Mouse (Mus musculus): ENCODE data around the gene Vrk1. TPM values are rescaled to one million over a fixed set of nuclear protein-coding genes. Genes with fewer than 3 reads are reported as not detected.

The Vrk1 gene
- total RNA-seq, 2 experiments from 2014 or later, result 10.3 TPM

DNA sequence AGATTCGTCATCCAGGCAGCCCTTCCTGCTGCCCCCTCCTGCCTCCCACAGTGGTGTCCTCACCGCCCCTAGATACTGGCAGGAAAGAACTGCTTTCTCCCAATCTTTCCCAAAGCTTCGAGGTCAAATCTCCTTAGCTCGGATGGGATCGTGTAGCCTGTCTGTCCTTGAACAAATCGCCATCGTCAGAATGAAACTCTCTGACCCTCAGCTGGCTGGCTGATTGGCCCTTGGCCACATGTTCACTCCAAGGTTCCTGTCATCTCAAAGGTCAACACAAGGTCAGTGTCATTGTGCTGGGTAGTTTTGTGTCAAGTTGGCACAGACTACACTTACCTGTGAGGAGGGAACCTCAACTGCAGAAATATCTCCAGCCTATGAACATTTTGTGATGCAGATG, 16.7 kb upstream of the Vrk1 start:
- DNase-seq, result no peak
- intact Hi-C loops (cut with DNase I), result no loop called here

DNA sequence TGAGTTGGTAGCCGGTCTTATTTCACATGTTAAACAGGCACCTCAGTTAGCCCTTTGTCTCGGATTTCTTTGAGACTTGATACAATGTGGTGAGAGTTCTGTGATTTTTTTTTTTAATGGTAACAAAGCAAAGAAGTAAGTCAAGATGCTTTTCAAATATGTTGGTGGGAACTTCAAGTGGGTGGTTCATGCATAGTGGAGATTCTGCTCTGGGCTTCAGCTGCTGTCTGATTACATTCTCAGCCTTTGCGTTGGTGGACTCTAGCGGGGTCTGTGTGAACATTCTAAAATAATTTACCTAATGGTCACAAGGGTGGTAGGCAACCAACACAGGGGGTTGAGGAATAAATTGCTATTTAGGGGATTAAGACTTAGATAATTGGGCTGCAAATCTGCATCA, 14.1 kb upstream of the Vrk1 start:
- intact Hi-C loops (cut with DNase I), result no loop called here
- no peak for DNase-seq

DNA sequence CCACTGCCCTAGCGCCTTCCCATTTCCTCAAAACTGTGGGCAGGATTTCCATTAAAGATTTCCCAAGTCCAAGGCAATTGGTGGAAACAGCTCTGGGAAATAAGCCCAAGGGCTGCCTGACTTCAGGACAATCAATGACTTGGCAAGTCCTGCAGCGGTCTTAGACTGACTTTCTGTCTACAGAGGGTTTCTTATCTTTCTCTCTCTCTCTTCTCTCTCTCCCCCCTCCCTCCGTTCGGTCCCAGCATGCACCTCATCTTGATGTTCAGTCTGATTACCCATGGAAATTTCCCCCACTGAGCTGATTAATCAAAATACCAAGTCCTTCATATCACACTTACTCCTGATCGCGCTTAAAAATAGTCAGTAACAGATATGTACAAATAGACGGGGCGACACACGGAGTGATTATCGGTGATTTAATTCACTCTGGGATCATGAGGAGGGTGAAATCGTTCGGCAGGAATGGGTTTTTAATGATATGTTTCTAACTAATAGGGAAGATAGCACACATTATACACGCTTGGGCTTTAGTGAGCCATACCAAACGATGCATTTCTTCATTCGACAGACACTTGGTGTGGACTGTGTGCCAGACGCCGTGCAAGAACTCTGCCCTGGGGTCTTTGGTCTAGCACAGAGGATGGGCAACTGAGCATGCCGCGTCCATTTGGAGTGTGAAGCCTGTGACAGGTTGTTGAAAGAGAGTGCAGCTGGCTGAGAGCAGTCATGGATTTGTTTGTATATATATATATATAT, 12.8 kb upstream of the Vrk1 start:
- intact Hi-C loops (cut with DNase I), result no loop called here
- no peak for DNase-seq

DNA sequence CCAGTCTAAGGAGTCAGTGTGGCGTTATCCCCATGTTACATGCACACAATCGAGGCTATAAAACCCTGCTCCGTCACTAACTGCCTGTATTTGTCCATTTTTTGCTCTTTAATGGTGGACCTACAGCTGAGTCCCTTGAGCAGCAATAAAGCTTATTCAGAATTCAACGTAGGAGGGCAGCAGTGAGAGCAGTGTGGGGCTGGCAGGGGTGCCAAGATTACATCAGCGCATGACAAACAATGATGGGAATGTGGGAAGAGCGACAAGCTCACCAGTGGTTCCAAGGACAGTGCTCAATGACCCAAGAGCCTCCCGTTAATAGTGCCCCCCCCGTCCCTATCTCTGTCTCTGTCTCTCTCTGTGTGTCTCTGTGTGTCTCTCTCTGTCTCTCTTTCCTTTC, 8.3 kb upstream of the Vrk1 start:
- no peak for DNase-seq
- intact Hi-C loops (cut with DNase I), result no loop called here

DNA sequence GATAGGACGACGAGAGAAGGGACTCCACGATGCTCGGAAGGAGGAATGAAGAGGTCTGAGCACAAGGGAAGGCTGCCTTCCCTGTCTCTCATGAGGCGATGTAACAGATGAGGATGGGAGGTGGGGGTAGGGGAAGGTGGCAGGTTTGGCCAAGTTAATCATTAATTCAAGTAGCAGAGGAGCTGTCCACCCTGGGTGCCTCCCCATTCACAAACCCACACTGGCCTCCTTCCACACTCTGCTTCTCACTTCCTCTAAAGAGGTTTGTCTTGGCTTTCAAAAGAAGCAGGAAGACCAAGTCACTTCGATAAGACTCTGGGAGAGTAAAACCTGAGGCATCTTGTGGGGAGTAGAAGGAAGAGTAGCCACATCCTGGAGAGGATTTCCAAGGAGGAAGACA, 5.3 kb upstream of the Vrk1 start:
- intact Hi-C loops (cut with DNase I), result loop anchor here (5.0 kb wide), 1 partner anchor 53 kb away; no protein-coding TSS in a partner anchor
- no peak for DNase-seq

DNA sequence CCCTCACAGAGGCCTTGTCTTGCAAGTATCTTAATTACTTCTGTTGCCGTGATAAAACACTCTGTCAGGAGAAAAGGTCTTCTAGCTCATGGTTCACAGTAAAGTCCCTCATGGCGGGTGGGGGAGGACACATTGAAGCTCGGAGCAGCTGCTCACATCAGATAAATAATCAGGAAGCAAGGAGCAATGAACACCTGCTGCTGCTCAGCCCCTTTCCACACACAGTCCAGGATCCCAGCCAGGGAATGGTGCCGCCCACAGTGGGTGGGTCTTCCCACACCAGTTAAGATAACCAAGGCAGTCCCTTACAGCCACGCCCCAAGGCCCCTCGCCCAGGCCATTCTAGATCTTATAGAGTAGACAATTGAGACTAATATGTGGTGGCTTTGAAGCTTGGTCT, 3.8 kb upstream of the Vrk1 start:
- DNase-seq, result no peak
- intact Hi-C loops (cut with DNase I), result loop anchor here (5.0 kb wide), 1 partner anchor 51 kb away; no protein-coding TSS in a partner anchor

DNA sequence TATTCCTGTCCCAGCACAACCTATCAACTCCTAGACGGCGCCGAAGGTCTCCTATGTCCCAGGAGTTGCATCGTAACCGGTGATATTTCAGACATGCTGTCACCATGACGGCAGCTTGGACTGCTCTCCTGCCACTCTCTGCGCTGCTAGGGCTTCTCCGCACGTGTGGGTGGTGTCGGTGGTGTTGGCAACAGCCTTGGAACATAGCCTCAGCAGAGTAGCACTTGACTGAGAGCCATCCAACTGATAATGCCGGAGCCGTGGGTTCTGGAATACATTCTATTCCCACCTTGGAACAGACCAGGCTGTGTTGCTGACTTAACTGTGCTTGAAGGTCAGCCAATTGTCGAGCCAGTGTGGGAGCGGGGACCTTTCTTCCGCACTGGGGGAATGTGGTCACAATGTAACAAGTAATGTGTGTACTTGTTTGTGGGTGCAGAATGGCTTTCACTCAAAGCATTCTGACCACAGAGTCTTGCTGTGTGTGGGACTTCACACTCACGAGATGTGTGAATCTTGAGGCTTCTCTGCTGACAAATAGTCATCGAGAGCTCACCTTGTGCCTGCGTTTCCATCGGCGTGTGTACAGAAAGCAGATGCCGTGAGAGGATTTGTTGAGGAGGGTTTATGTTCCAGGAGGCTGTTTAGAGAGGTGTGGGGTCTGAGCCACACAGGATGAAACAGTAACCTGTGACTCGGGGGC, 1.5 kb upstream of the Vrk1 start:
- intact Hi-C loops (cut with DNase I), result loop anchor here (5.0 kb wide), 1 partner anchor 49 kb away; no protein-coding TSS in a partner anchor
- DNase-seq, result peak; percentile 51 to 64

DNA sequence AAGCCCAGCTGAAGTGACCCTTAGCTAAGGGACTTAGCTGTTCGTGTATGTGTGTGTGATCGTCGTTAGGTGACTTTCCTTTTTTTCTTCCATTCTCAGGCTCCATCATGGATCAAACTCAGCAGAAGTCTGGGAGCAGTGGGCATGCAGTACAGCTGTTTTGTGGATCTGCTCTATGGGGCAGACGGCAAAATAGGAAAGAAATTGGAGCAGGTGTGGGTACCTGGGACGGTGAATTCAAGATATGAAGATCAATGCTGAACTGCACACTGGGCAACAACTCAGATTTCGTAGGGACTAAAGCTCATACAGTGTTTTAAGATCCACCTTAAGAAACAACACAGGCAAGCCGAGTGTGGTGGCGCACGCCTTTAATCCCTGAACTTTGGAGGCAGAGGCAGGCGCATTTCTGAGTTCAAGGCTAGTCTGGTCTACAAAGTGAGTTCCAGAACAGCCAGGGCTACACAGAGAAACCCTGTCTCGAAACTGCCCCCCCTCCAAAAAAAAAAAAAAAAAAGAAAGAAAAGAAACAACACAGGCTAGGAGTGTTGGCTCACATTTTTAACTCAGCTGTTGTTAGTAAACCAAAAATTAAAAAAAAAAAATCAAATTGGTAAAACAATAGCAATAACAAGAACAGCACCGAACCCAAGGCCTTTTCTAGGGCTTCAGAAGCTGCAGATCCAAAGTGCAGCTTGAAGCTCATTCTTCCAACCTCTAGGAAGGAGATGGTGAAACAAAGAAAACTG, 732 bp upstream of the Vrk1 start:
- intact Hi-C loops (cut with DNase I), result loop anchor here (5.0 kb wide), 1 partner anchor 48 kb away; no protein-coding TSS in a partner anchor
- no peak for DNase-seq

DNA sequence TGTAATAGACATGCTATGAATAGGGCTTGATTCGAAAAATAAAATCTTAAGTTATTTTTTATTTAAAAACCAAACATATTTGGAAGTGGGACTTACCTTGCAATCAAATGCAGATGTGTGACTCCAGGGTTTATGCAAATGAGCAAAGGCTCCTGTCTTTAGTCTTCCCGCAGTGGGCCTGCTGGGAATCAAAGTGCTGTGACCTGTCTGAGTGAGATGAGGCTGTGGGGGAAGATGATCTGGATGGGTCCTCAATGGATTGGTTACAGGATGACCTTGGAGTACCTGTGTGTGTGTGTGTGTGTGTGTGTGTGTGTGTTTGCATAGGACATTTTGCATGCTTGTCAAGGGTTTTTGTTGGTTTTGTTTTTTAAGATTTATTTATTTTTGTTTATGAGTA, 2.1 kb downstream of the Vrk1 start:
- DNase-seq, result no peak
- intact Hi-C loops (cut with DNase I), result no loop called here

DNA sequence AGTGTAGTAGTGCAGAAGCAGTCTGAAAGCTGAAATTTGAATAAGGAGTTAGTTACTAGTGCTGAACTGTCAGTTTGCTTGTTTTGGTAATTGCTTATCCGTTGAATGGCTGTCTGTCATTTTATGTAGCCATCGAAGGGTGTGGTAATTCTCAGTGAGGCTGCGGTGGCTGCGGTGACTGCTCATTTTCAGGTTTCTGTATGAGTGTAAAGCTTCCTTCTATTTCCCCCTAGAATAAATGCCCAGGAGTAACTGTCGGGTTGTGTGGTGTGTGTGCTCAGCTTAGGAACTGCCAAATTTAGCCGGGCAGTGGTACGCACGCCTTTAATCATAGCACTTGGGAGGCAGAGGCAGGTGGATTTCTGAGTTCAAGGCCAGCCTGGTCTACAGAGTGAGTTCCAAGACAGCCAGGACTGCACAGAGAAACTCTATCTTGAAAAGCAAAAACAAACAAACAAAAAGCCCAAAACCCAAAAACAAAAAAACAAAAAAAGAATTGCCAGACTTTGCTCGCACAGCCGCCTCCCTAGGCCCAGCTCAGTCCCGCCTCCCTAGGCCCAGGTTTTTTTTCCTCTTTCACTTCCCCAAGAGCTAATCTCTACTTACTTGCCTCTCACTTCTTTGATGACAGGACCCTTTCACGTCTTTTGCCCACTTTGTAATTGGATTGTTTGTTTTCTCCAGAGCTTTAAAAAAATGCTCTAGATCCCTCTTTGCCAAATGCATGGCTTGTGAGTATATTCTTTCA, 6.4 kb downstream of the Vrk1 start:
- DNase-seq, result no peak
- intact Hi-C loops (cut with DNase I), result no loop called here

DNA sequence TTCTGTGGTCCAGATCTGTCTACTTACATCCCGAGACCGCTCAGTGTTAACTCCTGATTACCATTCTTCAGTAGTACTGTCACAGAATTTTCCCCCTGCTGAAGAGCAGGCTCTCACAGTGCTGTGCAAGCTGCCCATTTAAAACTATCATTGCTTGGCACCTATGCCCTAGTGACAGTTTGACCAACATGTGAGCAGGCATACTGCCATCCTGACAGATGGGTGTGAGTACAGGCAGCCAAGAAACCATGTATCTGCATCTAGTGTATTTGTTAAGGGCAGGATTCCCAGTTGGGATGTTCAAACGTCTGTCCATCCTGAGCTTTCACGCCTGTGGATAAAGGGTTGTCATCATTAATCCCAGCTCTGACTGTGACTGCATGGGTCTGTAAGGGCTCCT, 10.0 kb downstream of the Vrk1 start:
- DNase-seq, result peak in 1 of 2 experiments; percentile 23
- intact Hi-C loops (cut with DNase I), result no loop called here

DNA sequence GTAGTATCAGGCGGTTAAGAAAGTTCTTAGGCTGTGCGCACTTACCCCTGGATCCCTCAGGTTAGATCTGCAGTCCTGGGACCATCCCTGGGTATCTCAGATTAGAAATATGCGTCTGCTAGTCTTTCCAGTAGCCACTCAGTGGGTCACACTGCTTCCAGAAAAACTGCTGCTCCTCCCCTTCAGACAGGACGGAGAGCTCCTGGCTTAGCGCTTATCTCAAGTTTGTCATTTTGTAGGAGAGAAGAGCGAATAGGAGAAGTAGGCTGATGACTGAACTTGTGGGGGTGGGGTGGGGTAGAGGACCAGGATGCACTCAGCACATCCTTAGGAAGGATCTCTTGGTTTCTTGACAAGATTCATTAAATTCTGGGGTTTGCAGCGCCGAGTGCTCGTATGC, 13.6 kb downstream of the Vrk1 start:
- intact Hi-C loops (cut with DNase I), result no loop called here

DNA sequence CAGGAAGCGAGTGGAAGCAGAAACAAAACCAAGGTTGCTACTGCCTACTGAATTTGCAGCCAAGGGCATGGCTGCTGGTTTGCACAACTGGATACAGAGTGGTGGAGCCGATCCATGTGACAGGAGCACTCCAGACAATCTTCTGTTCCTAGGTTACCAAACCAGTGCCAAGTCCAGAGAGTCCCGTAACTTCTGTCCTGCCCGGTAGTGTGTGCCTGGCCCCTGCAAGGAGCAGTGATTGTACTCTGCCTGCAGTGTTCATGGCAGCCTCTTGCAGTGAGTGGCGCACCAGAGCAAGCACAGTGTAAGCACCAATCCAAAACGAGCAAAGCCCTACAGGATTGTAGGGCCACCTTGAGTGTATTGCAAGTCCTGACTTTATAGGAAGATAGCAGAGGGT, 15.4 kb downstream of the Vrk1 start:
- DNase-seq, result peak in 1 of 2 experiments; percentile 16
- intact Hi-C loops (cut with DNase I), result no loop called here

More for the DNA sequence above, 13.6 kb downstream of the Vrk1 start:
- no peak for DNase-seq

DNA sequence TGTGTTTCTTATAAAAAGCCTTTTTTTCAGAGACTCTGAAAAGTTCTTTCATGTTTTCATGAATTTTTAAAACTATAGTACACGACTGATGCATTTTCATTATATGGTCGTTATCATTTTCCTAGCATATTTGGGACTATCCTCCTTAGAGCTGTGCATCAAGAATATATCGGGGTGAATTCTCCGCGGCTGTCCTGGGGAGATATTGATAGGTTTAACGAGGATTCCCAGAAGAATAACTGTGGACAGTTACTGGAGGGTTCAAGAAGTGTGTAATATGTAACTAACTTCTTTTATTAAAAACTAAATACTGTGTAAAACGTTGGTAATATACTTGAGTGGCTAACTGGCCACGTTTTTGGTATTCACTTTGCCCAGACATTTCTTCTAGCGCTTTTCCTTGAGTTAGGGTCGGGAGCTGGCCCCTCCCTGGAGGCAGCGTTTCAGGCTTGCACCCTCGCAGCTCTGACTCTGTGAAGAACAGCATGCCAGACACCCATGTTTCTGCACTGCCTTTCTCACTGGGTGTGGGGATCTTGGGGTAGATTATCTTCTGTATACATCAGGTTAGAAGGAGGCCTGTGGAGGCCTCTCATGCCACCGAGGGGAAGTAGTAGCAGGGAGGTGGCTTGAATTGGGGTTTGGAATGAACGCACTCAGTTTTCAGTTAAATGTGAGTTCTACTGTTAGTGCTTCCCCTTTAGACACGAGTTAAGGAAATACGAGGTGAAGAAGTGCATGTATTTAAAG, 16.5 kb downstream of the Vrk1 start:
- intact Hi-C loops (cut with DNase I), result no loop called here

DNA sequence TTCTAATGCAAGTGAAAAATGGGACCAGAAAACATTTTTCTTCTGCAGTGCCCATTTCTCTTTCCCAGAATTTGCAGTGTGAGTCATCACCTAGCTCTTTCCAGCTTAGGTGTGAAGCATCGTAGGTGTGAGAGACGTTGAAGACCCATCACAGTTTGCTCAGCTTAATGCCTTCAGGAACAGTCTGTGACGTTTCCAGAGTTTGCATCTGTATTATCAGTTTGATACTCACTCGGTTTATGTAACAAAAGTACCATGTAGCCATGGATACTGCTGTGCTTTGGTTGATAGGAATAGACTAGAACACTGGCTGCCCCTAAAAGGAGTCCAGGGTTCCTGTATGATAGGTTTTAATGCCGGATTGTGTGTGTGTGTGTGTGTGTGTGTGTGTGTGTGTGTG, 17.3 kb downstream of the Vrk1 start:
- intact Hi-C loops (cut with DNase I), result no loop called here
- DNase-seq, result no peak

More for the DNA sequence above, 16.5 kb downstream of the Vrk1 start:
- no peak for DNase-seq

DNA sequence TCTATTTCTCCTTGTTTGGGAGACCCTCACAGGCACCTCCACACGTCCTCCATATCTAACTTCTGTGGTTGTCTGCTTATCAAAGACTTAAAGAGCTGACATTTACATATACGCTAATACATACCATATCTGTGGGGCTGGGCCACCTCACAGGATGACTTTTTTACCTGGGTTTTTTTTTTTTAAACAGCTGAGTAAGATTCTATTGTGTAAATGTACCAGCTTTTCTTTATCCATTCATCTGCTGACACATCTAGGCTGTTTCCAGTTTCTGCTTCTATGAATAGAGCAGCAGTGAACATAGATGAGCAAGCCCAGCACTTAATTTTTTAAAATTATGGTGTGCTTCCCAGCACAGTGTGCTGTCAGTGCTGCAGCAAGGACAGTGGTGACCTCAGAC, 19.6 kb downstream of the Vrk1 start:
- no peak for DNase-seq
- intact Hi-C loops (cut with DNase I), result no loop called here

DNA sequence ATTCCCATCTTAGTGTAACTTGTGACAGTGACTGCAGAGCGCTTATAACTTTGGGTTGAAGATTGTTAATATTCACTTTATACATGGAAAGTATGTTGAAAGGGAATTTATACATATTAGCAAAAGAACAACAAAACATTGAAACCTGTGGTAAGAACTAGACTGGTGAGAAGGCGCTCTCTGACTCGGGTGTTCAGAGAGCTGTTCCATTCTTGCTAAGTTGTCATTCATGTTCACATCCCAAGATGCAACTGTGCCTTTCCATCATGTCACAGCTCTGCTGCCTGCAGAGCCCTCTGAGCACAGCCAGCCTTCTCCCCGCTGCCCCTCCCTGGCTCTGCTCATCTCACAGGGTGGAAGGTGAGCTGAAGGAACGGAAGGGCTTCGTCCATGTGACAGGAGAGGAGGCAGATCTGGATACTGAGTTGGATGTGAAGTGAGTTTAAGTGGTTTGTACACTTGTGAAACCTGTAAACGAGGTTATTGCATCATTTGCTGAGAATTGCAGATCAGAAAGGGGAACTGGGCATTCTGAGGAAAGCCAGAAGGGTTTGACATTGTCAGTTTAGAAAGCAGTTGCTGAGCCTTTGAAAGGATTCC, 20.2 kb downstream of the Vrk1 start:
- DNase-seq, result no peak
- intact Hi-C loops (cut with DNase I), result no loop called here

DNA sequence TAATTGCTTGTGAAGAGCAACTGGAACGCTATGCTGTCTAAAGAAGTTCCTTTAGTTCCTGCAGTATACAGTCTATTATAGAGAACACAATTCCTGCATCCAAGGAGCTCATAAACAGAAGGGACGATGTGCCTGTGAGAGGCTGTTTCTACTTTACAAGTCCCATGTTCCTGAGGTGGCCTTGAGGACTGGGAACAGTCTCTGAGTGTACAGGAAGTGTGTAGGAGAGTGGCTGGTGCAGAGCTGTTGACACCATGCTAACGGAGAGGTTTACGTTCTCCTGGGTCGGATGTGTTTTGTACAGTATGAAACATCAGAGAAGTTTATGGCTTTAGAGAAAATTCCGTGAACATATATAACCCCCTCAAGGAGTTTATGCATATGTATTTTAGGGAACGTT, 20.8 kb downstream of the Vrk1 start:
- DNase-seq, result no peak
- intact Hi-C loops (cut with DNase I), result no loop called here

DNA sequence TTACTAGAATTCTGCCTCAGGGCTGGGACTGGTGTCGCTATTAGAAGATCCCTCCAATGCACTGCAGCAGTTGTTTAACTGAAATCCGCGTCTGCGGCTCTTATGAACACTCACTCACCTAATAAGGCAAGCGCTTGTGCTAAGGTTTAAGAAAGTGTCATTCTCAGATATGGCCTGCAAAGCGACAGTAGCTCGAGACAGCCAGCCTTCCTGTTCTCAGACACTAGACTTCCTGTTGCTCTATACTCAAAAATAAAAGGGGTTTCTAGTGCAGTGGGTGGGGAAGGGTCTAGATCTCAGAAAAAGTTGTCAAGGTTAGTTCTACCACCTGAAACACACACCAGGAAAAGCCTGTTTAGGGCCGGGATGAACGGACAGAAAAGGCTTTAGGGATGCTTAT, 21.9 kb downstream of the Vrk1 start:
- DNase-seq, result no peak
- intact Hi-C loops (cut with DNase I), result no loop called here
